Mouse (Mus musculus) stomach, postnatal 0 days (tissue): ENCODE data around the gene Slc8a3.

Source experiments
- CTCF ChIP-seq: IDR thresholded peaks from 2 replicates; pipeline ENCODE4 v1.5.1; 2016; ENCODE audit warnings: antibody characterized with exemption, low read depth, mild to moderate bottlenecking, moderate library complexity
- EP300 ChIP-seq: optimal IDR thresholded peaks from 2 replicates; pipeline ENCODE3; 2016; ENCODE audit warnings: antibody characterized with exemption

GRCm38 (mm10) chr12:81324991-81325390, 8.0 kb downstream of the Slc8a3 start:
- TF ChIP-seq EP300 (no peak), CTCF (no peak)
